Mouse (Mus musculus): ENCODE measurements around the gene Cdh13. TPM values are rescaled to one million over a fixed set of nuclear protein-coding genes. Genes with fewer than 3 reads are reported as not detected.

Gene Cdh13
- total and polyA plus RNA-seq, 3 experiments: 162 to 172 (median 163) TPM

DNA sequence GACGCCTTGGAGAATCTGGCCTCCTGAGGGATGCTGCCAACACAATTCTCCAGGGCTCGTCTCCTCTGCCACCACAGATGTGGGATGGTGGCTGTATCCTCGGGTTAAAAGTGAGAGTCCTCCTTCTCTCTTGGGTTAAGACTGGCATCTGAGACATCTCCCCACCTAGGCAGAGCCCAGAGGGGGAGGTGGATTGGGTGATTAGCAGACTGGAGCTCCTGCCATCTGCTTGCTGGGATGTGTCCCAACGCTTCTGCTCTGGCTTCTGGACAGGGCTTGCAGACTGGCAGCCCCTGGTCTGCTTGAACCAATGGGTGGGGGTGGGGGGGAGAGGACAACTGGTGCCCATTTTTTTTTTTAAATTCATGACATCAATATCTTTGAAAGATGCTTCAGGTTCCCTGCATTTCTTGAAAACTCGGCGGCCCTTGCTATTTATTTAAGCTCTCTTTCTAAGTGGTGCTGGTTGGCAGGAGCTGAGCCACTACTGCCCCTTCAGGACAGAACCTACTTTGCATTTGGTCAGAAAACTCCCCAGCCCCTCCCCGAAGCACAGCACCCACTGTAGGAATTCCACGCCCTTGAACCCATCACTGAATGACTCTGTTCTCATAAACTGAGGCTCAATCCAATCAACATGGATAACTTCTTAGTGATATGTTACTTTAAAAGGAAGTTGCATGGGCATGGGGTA, 4.9 kb downstream of the Cdh13 start:
- peaks cover 27% of the 10 kb centered on the region for H3K4me1 ChIP-seq (ENCODE audit: control insufficient read depth, insufficient read depth, low read length)

DNA sequence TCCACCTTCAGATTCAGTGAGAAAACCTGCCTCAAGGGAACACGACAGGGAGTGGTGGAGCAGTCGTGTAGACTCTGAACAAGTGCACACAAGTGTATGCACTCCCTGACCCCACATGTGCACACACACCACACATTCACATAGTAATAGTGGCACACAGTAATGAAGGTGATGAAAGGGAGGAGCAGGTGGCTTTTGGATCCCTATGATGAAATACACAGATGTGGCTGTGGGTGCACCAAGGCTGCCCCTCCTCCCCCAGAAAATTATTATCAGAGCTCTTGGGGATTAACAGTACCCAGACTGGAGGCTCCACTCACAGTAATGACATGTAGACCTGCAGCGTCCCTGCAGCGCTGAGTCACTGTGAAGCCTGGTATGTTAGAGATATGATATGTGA, 5.6 kb downstream of the Cdh13 start:
- 0 out of 2 replicates have a peak overlapping the region, but pooled peaks have one; percentile 9 for H3K9ac ChIP-seq (ENCODE audit: low read depth, low read length)
- H3K4me1 ChIP-seq (ENCODE audit: control insufficient read depth, insufficient read depth, low read length): peaks cover 27% of the 10 kb centered on the region
- TF ChIP-seq EP300 (IDR thresholded peaks at IDR 0.05; ENCODE audit: insufficient read depth, low read depth, low read length) (no peak), CTCF (IDR thresholded peaks at IDR 0.05) (no peak), POLR2A (IDR thresholded peaks at IDR 0.05; ENCODE audit: insufficient read depth, low read depth, low read length) (no peak)
- H3K4me3 ChIP-seq: no peak overlapping the region
- peak overlapping the region; percentile 91; the same call in 1 of the 2 replicates for H3K27ac ChIP-seq
- 67% methylated on average over 4 of the region's 4 CpGs for WGBS
- no peaks in the 10 kb centered on the region for H3K27me3 ChIP-seq (ENCODE audit: control insufficient read depth, insufficient read depth, low read length)
- peaks cover 9% of the 10 kb centered on the region for H3K36me3 ChIP-seq (ENCODE audit: control insufficient read depth, insufficient read depth, low read length)
- DNase-seq: no peak
- intact Hi-C loops (cut with DNase I): loop anchor here (5.0 kb wide), 3 partner anchors 63 to 563 kb away; no protein-coding TSS in a partner anchor
- H3K79me2 ChIP-seq (replicated peaks; ENCODE audit: control insufficient read depth, insufficient read depth, low read length): no peaks in the 10 kb centered on the region; the same call in none of the 2 replicates

More for the DNA sequence above, 4.9 kb downstream of the Cdh13 start:
- peak overlapping the region; percentile 92 for H3K27ac ChIP-seq
- H3K9ac ChIP-seq (ENCODE audit: low read depth, low read length): no peak overlapping the region
- H3K79me2 ChIP-seq (replicated peaks; ENCODE audit: control insufficient read depth, insufficient read depth, low read length): no peaks in the 10 kb centered on the region; the same call in none of the 2 replicates
- TF ChIP-seq POLR2A (IDR thresholded peaks at IDR 0.05; ENCODE audit: insufficient read depth, low read depth, low read length): no peak
- TF ChIP-seq CTCF (IDR thresholded peaks at IDR 0.05): peak; percentile 52
- intact Hi-C loops (cut with DNase I): loop anchor here (5.0 kb wide), 3 partner anchors 64 to 564 kb away; no protein-coding TSS in a partner anchor
- H3K27me3 ChIP-seq (ENCODE audit: control insufficient read depth, insufficient read depth, low read length): no peaks in the 10 kb centered on the region
- H3K4me3 ChIP-seq: no peak overlapping the region
- 54% methylated on average over 8 of the region's 8 CpGs for WGBS
- peak; percentile 28 to 35 for DNase-seq
- H3K36me3 ChIP-seq (ENCODE audit: control insufficient read depth, insufficient read depth, low read length): peaks cover 9% of the 10 kb centered on the region

DNA sequence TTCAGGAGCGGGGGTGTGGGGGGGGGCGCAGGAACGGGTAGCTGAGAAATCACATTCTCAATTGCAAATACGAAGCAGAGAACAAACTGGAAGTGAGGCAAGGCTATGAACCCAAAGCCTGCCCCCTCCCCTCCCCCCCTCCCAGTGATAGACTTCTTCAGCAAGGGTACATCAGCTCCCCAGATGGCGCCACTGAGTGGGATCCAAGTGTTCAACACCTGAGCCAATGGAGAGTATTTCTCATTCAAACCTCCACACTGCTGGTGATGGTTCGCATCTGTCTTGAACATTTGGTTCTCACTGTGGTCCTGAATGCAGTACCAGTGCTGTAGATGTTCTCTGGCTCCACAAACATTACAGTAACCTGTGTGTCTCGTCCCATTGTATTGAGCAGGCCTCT, 6.0 kb downstream of the Cdh13 start:
- Histone ChIP-seq H3K79me2 (replicated peaks; ENCODE audit: control insufficient read depth, insufficient read depth, low read length) (no peaks in the 10 kb centered on the region; the same call in none of the 2 replicates), H3K4me3 (no peak overlapping the region), H3K36me3 (ENCODE audit: control insufficient read depth, insufficient read depth, low read length) (peaks cover 9% of the 10 kb centered on the region), H3K4me1 (ENCODE audit: control insufficient read depth, insufficient read depth, low read length) (peaks cover 27% of the 10 kb centered on the region), H3K9ac (ENCODE audit: low read depth, low read length) (no peak overlapping the region), H3K27me3 (ENCODE audit: control insufficient read depth, insufficient read depth, low read length) (no peaks in the 10 kb centered on the region), H3K27ac (peak overlapping the region; percentile 91)
- no peak for DNase-seq
- WGBS: 53% methylated on average over 7 of the region's 7 CpGs
- intact Hi-C loops (cut with DNase I): loop anchor here (5.0 kb wide), 3 partner anchors 63 to 563 kb away; no protein-coding TSS in a partner anchor
- TF ChIP-seq CTCF (IDR thresholded peaks at IDR 0.05) (peak; percentile 23; the same call in 1 of the 2 replicates), EP300 (IDR thresholded peaks at IDR 0.05; ENCODE audit: insufficient read depth, low read depth, low read length) (no peak), POLR2A (IDR thresholded peaks at IDR 0.05; ENCODE audit: insufficient read depth, low read depth, low read length) (no peak)

DNA sequence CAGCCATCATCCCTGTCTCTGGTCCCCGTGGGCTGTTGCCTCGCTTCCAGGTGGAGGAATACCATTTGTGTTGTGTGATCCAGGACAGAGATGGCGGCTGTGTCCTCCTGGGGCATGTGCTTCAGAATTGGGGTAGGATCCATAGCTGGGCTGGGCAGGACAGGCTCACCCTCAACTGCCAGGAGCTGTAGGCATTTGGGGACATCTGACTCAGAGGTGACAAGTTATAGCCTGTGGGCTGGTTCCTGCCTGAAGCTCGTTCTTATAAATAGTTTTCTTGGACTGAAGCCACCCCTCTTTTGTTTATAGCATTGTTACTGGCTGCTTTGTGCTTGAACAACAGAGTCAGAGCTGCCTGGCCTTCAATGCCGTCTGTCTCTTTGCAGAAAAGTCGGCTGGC, 6.7 kb downstream of the Cdh13 start:
- Histone ChIP-seq H3K36me3 (ENCODE audit: control insufficient read depth, insufficient read depth, low read length) (peaks cover 9% of the 10 kb centered on the region), H3K4me1 (ENCODE audit: control insufficient read depth, insufficient read depth, low read length) (peaks cover 27% of the 10 kb centered on the region), H3K27me3 (ENCODE audit: control insufficient read depth, insufficient read depth, low read length) (no peaks in the 10 kb centered on the region), H3K9ac (ENCODE audit: low read depth, low read length) (no peak overlapping the region), H3K27ac (peak overlapping the region; percentile 91), H3K79me2 (replicated peaks; ENCODE audit: control insufficient read depth, insufficient read depth, low read length) (no peaks in the 10 kb centered on the region; the same call in none of the 2 replicates), H3K4me3 (0 out of 2 replicates have a peak overlapping the region, but pooled peaks have one; percentile 22)
- 18% methylated on average over 6 of the region's 6 CpGs for WGBS
- intact Hi-C loops (cut with DNase I): no loop called here
- peak; percentile 38 to 64 for DNase-seq
- TF ChIP-seq CTCF (IDR thresholded peaks at IDR 0.05) (no peak), EP300 (IDR thresholded peaks at IDR 0.05; ENCODE audit: insufficient read depth, low read depth, low read length) (0 out of 2 replicates have a peak, but pooled peaks have one; percentile 39), POLR2A (IDR thresholded peaks at IDR 0.05; ENCODE audit: insufficient read depth, low read depth, low read length) (0 out of 2 replicates have a peak, but pooled peaks have one; percentile 33)

DNA sequence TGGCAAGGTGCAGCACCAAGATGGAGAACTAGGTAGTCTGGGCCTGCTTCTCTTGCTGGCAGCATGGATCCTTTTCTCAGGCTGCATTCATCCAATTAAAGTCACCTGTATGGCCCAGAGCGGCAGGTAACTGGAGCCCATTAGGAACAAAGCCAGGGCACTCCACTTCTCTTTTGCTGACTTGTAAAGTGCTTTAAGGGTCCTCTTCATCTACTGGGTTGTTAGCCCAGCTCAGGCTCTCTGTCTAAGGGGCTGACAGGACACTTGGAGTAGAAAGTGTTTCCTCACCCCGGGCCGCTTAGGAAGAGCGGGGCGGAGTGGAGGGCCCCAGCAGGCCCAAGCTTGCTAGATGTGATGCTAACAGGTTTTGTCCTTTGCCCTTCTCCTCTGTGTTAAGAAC, 12.9 kb downstream of the Cdh13 start:
- no peak for DNase-seq
- H3K27ac ChIP-seq: no peak overlapping the region
- H3K9ac ChIP-seq (ENCODE audit: low read depth, low read length): no peak overlapping the region
- intact Hi-C loops (cut with DNase I): no loop called here
- H3K79me2 ChIP-seq (replicated peaks; ENCODE audit: control insufficient read depth, insufficient read depth, low read length): no peaks in the 10 kb centered on the region; the same call in none of the 2 replicates
- peaks cover 4% of the 10 kb centered on the region for H3K36me3 ChIP-seq (ENCODE audit: control insufficient read depth, insufficient read depth, low read length)
- no peak for TF ChIP-seq POLR2A (IDR thresholded peaks at IDR 0.05; ENCODE audit: insufficient read depth, low read depth, low read length)
- no peak for TF ChIP-seq CTCF (IDR thresholded peaks at IDR 0.05)
- no peak for TF ChIP-seq EP300 (IDR thresholded peaks at IDR 0.05; ENCODE audit: insufficient read depth, low read depth, low read length)
- no peak overlapping the region for H3K4me3 ChIP-seq
- peaks cover 1% of the 10 kb centered on the region; the same call in 1 of the 2 replicates for H3K4me1 ChIP-seq (ENCODE audit: control insufficient read depth, insufficient read depth, low read length)
- no peaks in the 10 kb centered on the region for H3K27me3 ChIP-seq (ENCODE audit: control insufficient read depth, insufficient read depth, low read length)
- 89% methylated on average over 5 of the region's 5 CpGs for WGBS

DNA sequence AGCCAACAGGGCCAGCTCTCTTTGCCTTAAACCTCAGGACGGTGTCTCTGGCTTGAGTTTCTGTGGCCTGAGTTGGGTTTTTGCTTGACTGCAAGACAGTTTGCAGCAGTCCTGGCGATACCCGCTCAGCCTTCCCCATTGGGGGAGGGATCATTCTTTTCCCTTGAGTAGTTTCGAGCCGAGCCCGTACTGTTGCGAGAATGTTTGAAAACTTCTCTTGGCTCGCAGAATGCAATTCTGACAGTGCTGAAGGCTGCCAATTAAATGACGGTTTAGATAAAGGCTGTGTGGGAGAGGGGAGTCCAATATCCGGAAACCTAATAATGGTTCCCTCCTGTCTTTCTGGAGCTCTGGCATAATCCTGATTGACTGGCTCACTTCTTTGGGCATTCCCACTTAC, 23.4 kb downstream of the Cdh13 start:
- H3K9ac ChIP-seq (ENCODE audit: low read depth, low read length): no peak overlapping the region
- H3K4me3 ChIP-seq: no peak overlapping the region
- no peaks in the 10 kb centered on the region for H3K27me3 ChIP-seq (ENCODE audit: control insufficient read depth, insufficient read depth, low read length)
- peaks cover 3% of the 10 kb centered on the region; the same call in 1 of the 2 replicates for H3K79me2 ChIP-seq (replicated peaks; ENCODE audit: control insufficient read depth, insufficient read depth, low read length)
- TF ChIP-seq EP300 (IDR thresholded peaks at IDR 0.05; ENCODE audit: insufficient read depth, low read depth, low read length) (no peak), CTCF (IDR thresholded peaks at IDR 0.05) (no peak), POLR2A (IDR thresholded peaks at IDR 0.05; ENCODE audit: insufficient read depth, low read depth, low read length) (no peak)
- no peaks in the 10 kb centered on the region for H3K36me3 ChIP-seq (ENCODE audit: control insufficient read depth, insufficient read depth, low read length)
- 54% methylated on average over 10 of the region's 10 CpGs for WGBS
- no peaks in the 10 kb centered on the region for H3K4me1 ChIP-seq (ENCODE audit: control insufficient read depth, insufficient read depth, low read length)
- intact Hi-C loops (cut with DNase I): no loop called here
- no peak for DNase-seq
- no peak overlapping the region for H3K27ac ChIP-seq

Data from heart, adult 2 months (tissue).